Mouse (Mus musculus) liver, postnatal 0 days (tissue): ENCODE measurements around the gene Paox. TPM values are rescaled to one million over a fixed set of nuclear protein-coding genes. Genes with fewer than 3 reads are reported as not detected.
A peak's percentile ranks its signal among the peaks of the same experiment; 100 is the strongest.

ENCODE experiments used
- ATAC-seq: fragments of 200-750 bp; cut with Nextera tagmentation; 2 replicates; pipeline ENCODE4 v1.8.0; 2017; ENCODE audit warnings: mild to moderate bottlenecking, moderate library complexity
- DNase-seq: peaks from one replicate; pipeline ENCODE4 v3.0.0-alpha.2; 2016
- H3K27ac ChIP-seq: fragments of 300-500 bp; sonication (generic); 2 replicates; pipeline ENCODE4 v1.5.1; 2014; ENCODE audit warnings: antibody characterized with exemption, moderate library complexity, mild to moderate bottlenecking, low read depth
- H3K27me3 ChIP-seq: fragments of 300-500 bp; sonication (generic); 2 replicates; pipeline ENCODE4 v1.6.1; 2014; ENCODE audit warnings: low read length, control low read depth, mixed read lengths; ENCODE audit not compliant: insufficient read depth
- H3K36me3 ChIP-seq: fragments of 300-500 bp; sonication (generic); replicated peaks from 2 replicates; pipeline ENCODE4 v1.6.1; 2014; ENCODE audit warnings: mild to moderate bottlenecking, control low read depth, low read length, moderate library complexity, mixed read lengths; ENCODE audit not compliant: insufficient read depth
- H3K4me1 ChIP-seq: fragments of 300-500 bp; sonication (generic); 2 replicates; pipeline ENCODE4 v1.6.1; 2014; ENCODE audit warnings: antibody characterized with exemption, mild to moderate bottlenecking, control low read depth; ENCODE audit not compliant: insufficient read depth
- H3K4me2 ChIP-seq: fragments of 300-500 bp; sonication (generic); 2 replicates; pipeline ENCODE4 v1.6.1; 2014; ENCODE audit warnings: low read depth, mild to moderate bottlenecking, low read length, moderate library complexity, mixed read lengths
- H3K4me3 ChIP-seq: fragments of 300-500 bp; sonication (generic); 2 replicates; pipeline ENCODE4 v1.5.1; 2014; ENCODE audit warnings: low read depth, low read length
- H3K9ac ChIP-seq: fragments of 300-500 bp; sonication (generic); replicated peaks from 2 replicates; pipeline ENCODE4 v1.6.1; 2014; ENCODE audit warnings: mild to moderate bottlenecking, moderate library complexity
- H3K9me3 ChIP-seq: fragments of 300-500 bp; sonication (generic); 2 replicates; pipeline ENCODE4 v1.6.1; 2016; ENCODE audit warnings: mild to moderate bottlenecking, control low read depth, low read length, mixed read lengths
- CTCF ChIP-seq: sonication (generic); IDR thresholded peaks from 2 replicates; pipeline ENCODE4 v1.5.1; 2016; ENCODE audit warnings: antibody characterized with exemption, low read depth
- EP300 ChIP-seq: IDR thresholded peaks from 2 replicates; pipeline ENCODE4 v1.6.1; 2016; ENCODE audit warnings: antibody characterized with exemption, low read depth, mild to moderate bottlenecking
- WGBS: fragments of 180-500 bp; shearing (Covaris S2); extraction: QIAGEN DNeasy Blood & Tissue Kit; methylation state at CpG from one replicate; pipeline ENCODE4 v1.1.7; 2014; ENCODE audit not compliant: insufficient replicate concordance; 5-methylcytosine and 5-hydroxymethylcytosine counted together
- polyA plus RNA-seq: library from polyadenylated mRNA; unstranded; fragments of >200 nt; fragmentation: Nextera tagmentation; extraction: Ambion mirVana; gene quantifications from 2 replicates; pipeline ENCODE4 v1.2.1, GENCODE M21; 2015

Gene Paox
- polyA plus RNA-seq, 1 experiment from 2014 or later = 14.0 TPM

DNA sequence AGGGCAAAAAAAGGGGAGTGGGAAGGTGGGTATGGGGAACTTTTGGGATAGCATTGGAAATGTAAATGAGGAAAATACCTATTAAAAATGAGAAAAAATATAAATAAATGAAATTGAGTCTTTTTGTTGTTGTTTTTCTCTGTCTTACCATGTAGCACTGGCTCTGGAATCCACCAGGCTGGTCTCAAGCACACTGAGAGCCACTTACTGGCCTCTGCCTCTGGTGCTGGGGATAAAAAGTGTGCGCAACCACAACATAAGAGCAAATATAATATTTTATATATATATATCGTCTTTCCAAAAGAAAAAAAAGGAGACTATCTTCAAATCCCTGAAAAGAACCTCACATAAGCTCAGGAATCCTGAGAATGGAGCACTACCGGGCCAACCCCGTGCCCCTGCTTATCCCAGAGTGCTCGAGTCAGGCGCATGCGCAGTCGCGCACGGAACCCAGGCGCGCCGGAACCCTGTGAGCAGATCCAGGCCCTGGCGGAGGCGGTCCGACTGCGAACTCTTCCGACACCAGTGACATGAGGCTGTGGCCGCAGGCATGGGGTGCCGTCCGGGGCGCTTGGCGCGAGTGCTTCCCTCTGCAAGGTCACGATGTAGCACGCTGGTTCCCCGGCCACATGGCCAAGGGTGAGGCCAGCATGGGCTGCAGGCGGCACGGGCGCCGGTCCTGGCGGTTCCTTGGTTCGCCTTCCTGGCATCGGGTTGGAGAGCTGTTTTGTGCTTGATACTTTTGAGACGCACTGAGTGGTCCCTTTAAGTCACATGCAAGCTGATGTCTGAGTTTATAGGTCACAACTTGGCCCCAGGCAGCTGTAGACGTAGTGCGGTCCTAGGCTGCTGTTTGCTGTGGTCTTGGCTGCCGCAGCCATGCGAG lies 21.8 kb downstream of the Paox start, which contains the start of gene Mtg1:
Gene Mtg1, plus strand, starts transcription at position 430 of the 886 bp plus-strand sequence.
- Histone ChIP-seq H3K27me3 (no peaks in the 10 kb centered on the region), H3K4me2 (peak within 1 kb of the TSS; percentile 80), H3K9ac (peak within 1 kb of the TSS; percentile 82), H3K36me3 (peaks cover 6% of the 10 kb centered on the region; the same call in 1 of the 2 replicates), H3K4me1 (peaks cover 4% of the 10 kb centered on the region; the same call in 1 of the 2 replicates), H3K4me3 (peak within 1 kb of the TSS; percentile 77), H3K9me3 (no peaks in the 10 kb centered on the region), H3K27ac (peak within 1 kb of the TSS; percentile 89)
- TF ChIP-seq EP300 = no peak
- TF ChIP-seq CTCF = no peak
- peak; percentile 97 for ATAC-seq
- peak; percentile 97 for DNase-seq
- WGBS = 2% methylated on average over 39 of the region's 39 CpGs

DNA sequence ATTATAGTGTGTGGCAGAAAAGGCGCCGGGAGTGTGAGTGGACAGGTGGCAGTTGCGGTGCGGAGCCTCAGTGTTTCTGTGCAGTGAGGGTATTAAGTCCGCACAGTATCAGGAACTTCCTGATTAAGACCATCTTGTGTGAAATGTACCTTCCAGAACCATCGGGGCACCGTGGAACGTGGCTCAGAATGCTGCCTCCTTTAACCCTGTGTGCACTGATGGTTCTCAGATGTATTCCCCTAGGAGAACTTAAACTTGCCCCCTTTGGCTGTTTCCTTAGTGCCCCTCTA lies 22.4 kb downstream of the Paox start:
- peak overlapping the region; percentile 77 for H3K4me3 ChIP-seq
- H3K27ac ChIP-seq = peak overlapping the region; percentile 89
- no peak for TF ChIP-seq EP300
- TF ChIP-seq CTCF = no peak
- WGBS = 0% methylated on average over 8 of the region's 8 CpGs
- no peak for DNase-seq
- H3K4me2 ChIP-seq = peak overlapping the region; percentile 80
- H3K4me1 ChIP-seq = peaks cover 4% of the 10 kb centered on the region; the same call in 1 of the 2 replicates
- H3K9ac ChIP-seq = peak overlapping the region; percentile 82
- ATAC-seq = no peak
- no peaks in the 10 kb centered on the region for H3K9me3 ChIP-seq
- H3K36me3 ChIP-seq = peaks cover 6% of the 10 kb centered on the region; the same call in 1 of the 2 replicates
- no peaks in the 10 kb centered on the region for H3K27me3 ChIP-seq

DNA sequence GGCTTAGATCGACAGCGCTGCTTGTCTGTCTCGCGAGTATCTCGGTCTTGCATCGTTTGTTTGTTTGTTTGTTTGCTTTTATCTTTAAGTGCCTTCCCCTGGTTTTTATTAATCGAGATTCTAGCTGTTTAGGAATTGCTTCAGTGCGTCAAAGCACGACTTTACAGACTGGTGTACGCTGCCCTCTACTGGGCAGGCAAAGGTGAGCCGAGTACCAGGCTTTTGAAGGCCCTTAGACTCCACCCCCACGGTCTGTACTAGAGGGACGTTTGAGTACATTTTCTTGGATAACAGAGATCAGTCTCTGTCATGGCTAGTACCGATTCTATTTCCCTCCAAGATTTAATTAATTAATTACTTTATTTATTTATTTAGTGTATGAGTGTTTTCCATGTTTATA lies 25.8 kb downstream of the Paox start:
- H3K4me3 ChIP-seq = no peak overlapping the region
- no peak overlapping the region for H3K4me2 ChIP-seq
- ATAC-seq (no peak), DNase-seq (peak; percentile 71)
- H3K36me3 ChIP-seq = no peaks in the 10 kb centered on the region
- no peaks in the 10 kb centered on the region for H3K27me3 ChIP-seq
- no peak overlapping the region for H3K9ac ChIP-seq
- no peaks in the 10 kb centered on the region for H3K9me3 ChIP-seq
- H3K4me1 ChIP-seq = peaks cover 4% of the 10 kb centered on the region; the same call in 1 of the 2 replicates
- WGBS = 6% methylated on average over 14 of the region's 14 CpGs
- H3K27ac ChIP-seq = no peak overlapping the region
- peak; percentile 87 for TF ChIP-seq CTCF
- TF ChIP-seq EP300 = no peak

DNA sequence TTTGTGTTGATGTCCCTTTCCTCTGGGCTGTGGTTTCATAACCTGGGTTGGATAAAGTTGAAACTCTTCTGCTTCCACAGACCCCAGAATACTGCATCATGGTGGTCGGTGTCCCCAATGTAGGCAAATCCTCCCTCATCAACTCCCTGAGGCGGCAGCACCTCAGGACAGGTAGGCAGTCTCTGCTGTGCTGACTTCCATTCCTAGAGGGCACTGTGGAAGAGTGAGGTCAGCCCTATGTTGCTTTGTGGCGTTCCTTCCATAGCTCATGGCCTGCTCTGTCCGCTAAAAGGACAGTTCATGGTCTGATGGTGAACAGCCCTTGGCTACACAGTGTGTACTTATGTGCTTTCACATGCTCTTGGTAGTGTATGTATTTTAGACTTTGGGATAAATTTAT lies 29.0 kb downstream of the Paox start:
- H3K27ac ChIP-seq = no peak overlapping the region
- TF ChIP-seq EP300 (no peak), CTCF (no peak)
- no peaks in the 10 kb centered on the region for H3K9me3 ChIP-seq
- H3K36me3 ChIP-seq = 0 out of 2 replicates have a peak, but pooled peaks cover under 1% of the 10 kb centered on the region
- H3K9ac ChIP-seq = no peak overlapping the region
- no peak overlapping the region for H3K4me3 ChIP-seq
- ATAC-seq = no peak
- no peak overlapping the region for H3K4me2 ChIP-seq
- no peak for DNase-seq
- H3K27me3 ChIP-seq = no peaks in the 10 kb centered on the region
- WGBS = 90% methylated on average over 4 of the region's 4 CpGs
- H3K4me1 ChIP-seq = no peaks in the 10 kb centered on the region

DNA sequence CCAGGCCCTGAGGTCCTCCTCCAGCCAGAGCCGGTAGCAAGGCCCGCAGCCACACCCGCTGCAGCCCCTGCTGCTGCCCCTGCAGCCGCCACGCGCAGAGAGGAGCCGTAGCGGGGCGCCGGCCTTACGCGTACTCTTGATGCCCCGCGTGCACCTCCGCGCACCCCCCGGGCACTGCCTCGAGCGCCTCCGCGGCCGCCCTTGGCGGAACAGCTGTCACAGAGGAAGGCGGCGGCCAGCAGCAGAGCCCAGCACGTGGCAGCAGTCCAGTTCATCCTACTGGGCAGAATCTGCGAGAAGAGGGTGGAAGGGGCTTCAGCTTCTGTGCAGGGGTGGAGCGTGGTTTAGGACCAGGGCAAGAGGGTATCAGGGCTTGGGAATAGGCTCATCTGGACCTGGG lies 37.8 kb downstream of the Paox start:
- DNase-seq (no peak), ATAC-seq (no peak)
- Histone ChIP-seq H3K27me3 (peaks cover 27% of the 10 kb centered on the region), H3K27ac (no peak overlapping the region), H3K4me3 (no peak overlapping the region), H3K36me3 (0 out of 2 replicates have a peak, but pooled peaks cover 4% of the 10 kb centered on the region), H3K4me2 (no peak overlapping the region), H3K9me3 (no peaks in the 10 kb centered on the region), H3K9ac (no peak overlapping the region), H3K4me1 (no peaks in the 10 kb centered on the region)
- 9% methylated on average over 28 of the region's 28 CpGs for WGBS
- TF ChIP-seq CTCF (no peak), EP300 (no peak)

DNA sequence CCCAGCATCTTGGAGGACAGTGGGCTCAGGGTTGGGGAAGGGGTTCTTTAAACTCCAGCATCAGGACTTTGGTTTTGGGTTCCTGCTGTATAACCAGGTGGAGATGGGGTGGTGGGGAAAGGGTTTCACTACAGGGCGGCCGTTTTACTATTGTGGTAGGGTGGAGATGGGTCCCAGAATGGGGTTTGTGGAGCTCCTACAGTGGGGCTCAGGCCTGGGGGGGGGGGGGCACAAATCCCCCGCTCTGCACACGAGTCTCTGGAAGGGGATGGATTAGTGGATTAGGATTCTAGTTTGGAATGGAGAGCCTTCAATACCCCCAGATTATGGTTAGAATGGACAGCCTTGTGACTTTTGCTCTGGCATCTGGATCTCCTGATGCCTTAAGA lies 38.2 kb downstream of the Paox start:
- no peak for DNase-seq
- TF ChIP-seq EP300 = no peak
- TF ChIP-seq CTCF = no peak
- WGBS = 29% methylated on average over 4 of the region's 4 CpGs
- no peaks in the 10 kb centered on the region for H3K9me3 ChIP-seq
- H3K27ac ChIP-seq = no peak overlapping the region
- H3K9ac ChIP-seq = no peak overlapping the region
- H3K4me1 ChIP-seq = no peaks in the 10 kb centered on the region
- H3K4me2 ChIP-seq = no peak overlapping the region
- no peak for ATAC-seq
- H3K36me3 ChIP-seq = 0 out of 2 replicates have a peak, but pooled peaks cover 4% of the 10 kb centered on the region
- H3K27me3 ChIP-seq = peaks cover 27% of the 10 kb centered on the region
- H3K4me3 ChIP-seq = no peak overlapping the region
